Mouse (Mus musculus): ENCODE results near the gene Rph3a.

DNA sequence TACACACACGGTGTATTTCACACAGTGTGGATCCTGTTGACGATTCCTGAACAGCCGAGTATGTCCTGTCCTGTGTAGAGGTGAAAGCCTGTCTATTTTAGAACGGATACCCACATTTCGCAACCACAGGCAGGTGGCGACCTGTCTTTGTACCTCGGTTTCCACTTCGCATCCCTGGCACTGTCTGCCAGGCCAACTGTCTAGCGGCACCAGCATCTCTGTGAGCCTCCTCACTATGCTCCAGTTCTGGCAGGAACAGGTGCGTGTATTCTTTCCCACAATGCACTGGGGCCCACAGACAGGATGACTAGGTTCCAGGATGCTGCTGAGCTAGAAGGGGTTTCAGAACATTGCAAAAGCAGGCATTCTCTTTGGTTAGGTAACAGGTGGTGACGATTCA is 28.7 kb downstream of the Rph3a start:
- no peak for TF ChIP-seq CTCF (IDR thresholded peaks at IDR 0.05; ENCODE audit: insufficient read depth, low read depth, low read length)
- TF ChIP-seq POLR2A (IDR thresholded peaks at IDR 0.05; ENCODE audit: insufficient read depth, low read depth, low read length), result no peak
